Mouse (Mus musculus) frontal cortex, adult (tissue): ENCODE measurements at regions not wholly inside any gene's neighbourhood (a gene's known extent, or its start where the extent isn't known, plus 50 kb on each side); places are given as distances from the start of the nearest gene placed in this dataset.
A peak's percentile ranks its signal among the peaks of the same experiment; 100 is the strongest.

Source experiments
- ATAC-seq: cut with Nextera tagmentation; 2 replicates; pipeline ENCODE4 v1.9.2; 2017; ENCODE audit warnings: mild to moderate bottlenecking, moderate library complexity, mixed read lengths; ENCODE audit not compliant: low TSS enrichment

DNA sequence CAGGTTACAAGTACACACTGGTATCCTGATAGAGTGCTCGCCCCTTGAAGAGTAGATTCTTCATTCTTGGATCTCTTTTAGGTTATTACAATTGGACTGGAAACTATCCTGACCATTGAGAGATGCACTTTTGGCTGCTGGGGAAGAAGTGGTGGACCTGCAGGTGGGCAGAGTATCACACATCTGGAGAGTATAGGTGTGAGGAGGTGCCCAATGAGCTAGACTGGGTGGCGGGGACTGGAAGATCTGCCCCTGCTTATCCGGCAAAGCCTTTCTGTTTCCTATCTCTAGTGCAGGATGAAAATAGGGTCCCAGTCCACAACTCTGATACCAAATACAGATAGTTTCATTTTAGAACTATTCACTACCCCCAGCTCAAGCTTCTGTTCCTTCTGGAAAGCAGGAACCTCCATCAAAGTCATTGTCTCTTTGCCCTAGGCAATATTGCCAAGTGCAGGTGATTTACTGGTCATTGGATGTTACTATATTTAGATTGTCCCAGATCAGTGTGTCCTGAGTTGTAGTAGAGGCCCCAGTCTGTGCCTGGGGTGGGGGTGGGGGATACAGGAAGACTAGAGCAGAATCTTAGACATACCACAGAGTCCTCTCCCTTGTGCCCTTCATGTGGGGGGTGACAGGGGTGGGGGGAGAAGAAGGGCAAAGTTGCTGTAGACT, 62.5 kb upstream of the Ube2e1 start:
- no peak for ATAC-seq

DNA sequence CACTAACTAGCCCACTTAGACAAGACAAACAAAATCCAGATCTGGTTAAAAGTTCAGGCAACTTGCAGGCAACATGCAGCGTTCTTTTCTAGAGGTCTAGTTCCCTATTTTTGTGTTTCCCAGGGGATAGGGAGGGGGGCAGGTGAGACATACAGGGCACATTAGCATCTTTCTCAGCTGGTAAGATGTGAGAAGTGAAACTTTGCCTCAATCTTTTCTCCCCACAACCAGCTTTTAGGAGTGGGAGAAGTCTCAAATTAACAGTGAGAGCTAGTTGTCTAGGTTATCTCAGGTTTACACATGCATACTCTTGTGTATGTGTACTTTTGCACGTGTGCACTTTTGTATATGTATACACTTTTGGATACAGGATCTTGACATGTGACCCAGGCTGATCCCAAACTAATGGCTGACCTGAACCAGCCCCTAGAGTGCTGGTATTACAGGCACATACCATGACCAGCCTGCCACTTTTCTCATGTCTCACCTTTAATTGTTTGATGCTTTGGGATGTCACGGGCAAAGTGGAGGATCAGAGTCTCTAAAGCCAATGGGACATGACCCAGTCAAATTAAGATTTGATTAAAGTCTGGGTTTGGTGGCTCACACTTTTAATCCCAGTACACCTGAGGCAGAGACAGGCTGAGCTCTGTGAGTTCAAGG, 60.3 kb upstream of the Ube2e1 start:
- no peak for ATAC-seq

DNA sequence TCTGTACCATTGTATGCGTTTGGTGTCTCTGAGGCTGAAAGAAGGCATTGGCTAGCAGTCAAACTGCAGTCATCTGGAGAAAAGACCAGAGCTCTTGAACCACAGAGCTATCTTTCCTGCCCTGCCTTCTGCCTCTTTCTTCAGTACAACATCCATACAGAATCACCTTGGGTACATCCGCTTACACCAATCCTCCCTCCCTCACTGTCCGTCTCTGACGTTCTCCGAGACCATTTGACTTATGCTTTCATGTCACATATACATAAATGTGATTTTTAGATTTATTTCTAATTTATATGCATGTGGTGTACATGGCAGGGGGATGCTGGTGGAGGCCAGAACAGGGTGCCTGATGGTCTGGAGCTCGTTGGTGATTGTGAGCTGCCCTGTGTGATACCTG, 57.7 kb upstream of the Ube2e1 start:
- ATAC-seq, result no peak

DNA sequence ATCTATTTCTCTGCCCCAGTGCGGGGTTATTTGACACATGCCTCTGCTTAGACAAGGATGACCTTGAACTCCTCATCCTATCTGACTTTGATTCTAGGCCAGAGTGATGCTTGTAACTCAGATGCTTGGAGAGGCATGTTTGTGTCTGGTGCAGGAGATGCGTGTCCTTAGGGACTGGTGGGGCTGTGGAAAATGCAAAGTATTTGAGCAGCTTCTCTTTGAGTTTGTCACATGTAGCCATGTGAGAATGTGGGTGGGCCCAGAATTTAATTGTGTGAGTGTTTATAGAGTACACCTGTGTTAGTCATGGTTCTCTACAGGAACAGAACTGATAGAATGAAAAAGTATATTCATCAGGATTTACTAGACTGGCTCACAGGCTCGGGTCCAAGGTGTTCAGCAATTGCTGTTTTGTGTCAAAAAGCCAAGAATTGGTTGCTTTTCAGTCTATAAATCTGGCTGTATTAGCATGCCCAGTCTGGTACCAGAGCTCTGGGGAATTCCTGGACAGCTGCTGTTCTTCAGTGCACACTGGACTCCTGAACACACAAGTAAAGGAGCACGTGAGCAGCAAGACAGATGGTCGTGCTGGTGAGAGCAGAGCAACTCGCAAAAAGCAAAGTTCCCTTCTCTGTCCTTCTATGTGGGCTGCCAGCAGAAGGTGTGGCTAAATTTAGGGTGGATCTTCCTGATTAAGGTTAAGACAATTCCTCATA, 54.5 kb upstream of the Ube2e1 start:
- peak; percentile 77 for ATAC-seq
